Comparison of ENCODE assay signal across 9 mouse cellular contexts in genomic region chr2:158047903-158048302, GRCm38 (mm10). TPM values are rescaled to one million over a fixed set of nuclear protein-coding genes. Genes with fewer than 3 reads are reported as not detected.
DNase-seq lines count a peak whose midpoint lies in the region; ATAC-seq lines count a peak whose summit lies in the region.
"Had no signal": no experiment of that assay in that cellular context is flagged by ENCODE, and none has a peak within 500 bp of the region (broad histone marks: within the 10 kb centered on the region; RNA-seq: fewer than 3 reads in every experiment).

No protein-coding gene starts in this region.

- H3K9me3 ChIP-seq in kidney, embryonic 15.5 days (replicated peaks), result no peaks in the 10 kb centered on the region
- H3K9me3 ChIP-seq in neural tube, embryonic 11.5 days (ENCODE audit: control insufficient read depth, low read length), result no peaks in the 10 kb centered on the region

- 66% methylated on average over 3 of the region's 3 CpGs for WGBS in kidney, embryonic 15.5 days
- 74% methylated on average over 3 of the region's 3 CpGs for WGBS in neural tube, embryonic 11.5 days

- peaks cover 86% of the 10 kb centered on the region for H3K36me3 ChIP-seq in kidney, embryonic 15.5 days
- H3K36me3 ChIP-seq in neural tube, embryonic 11.5 days (ENCODE audit: control insufficient read depth, insufficient read depth, low read length), result peaks cover 7% of the 10 kb centered on the region

- peak; percentile 65 for DNase-seq in kidney, adult 18-20 months
- DNase-seq in ES-CJ7 (ENCODE audit: low read depth, low spot score), result peak; percentile 73
- peak; percentile 78 for DNase-seq in c-Kit-positive CD71-positive TER-119-negative erythroid progenitor cells, embryonic 14.5 days (ENCODE audit: low read depth)
- peak; percentile 59 for DNase-seq in forelimb bud, embryonic 11.5 days (ENCODE audit: low read depth, low spot score)
- DNase-seq in left cerebral cortex, postnatal 25 days (ENCODE audit: low spot score in 2 of 2), result peak; percentile 35 to 48
- peak; percentile 55 for DNase-seq in neural tube, embryonic 11.5 days (ENCODE audit: low spot score)

- H3K27me3 ChIP-seq in kidney, embryonic 15.5 days, result no peaks in the 10 kb centered on the region
- H3K27me3 ChIP-seq in neural tube, embryonic 11.5 days (ENCODE audit: control insufficient read depth, insufficient read depth, low read length), result no peaks in the 10 kb centered on the region

- intact Hi-C loops in left cerebral cortex, postnatal 25 days (cut with DNase I), result loop anchor here (1.0 kb wide), 1 partner anchor 156 kb away; no protein-coding TSS in a partner anchor

- no peak overlapping the region for H3K4me3 ChIP-seq in kidney, embryonic 15.5 days (replicated peaks)
- no peak overlapping the region for H3K4me3 ChIP-seq in neural tube, embryonic 11.5 days (ENCODE audit: low read depth, low read length)

- no peak overlapping the region for H3K4me2 ChIP-seq in kidney, embryonic 15.5 days
- H3K4me2 ChIP-seq in neural tube, embryonic 11.5 days (ENCODE audit: low read depth), result no peak overlapping the region

- H3K27ac ChIP-seq in kidney, embryonic 15.5 days, result no peak overlapping the region
- no peak overlapping the region for H3K27ac ChIP-seq in neural tube, embryonic 11.5 days (ENCODE audit: low read depth, low read length)
- H3K27ac ChIP-seq: macrophage had no signal

- H3K4me1 ChIP-seq in kidney, embryonic 15.5 days, result no peaks in the 10 kb centered on the region
- no peaks in the 10 kb centered on the region for H3K4me1 ChIP-seq in neural tube, embryonic 11.5 days (ENCODE audit: control insufficient read depth, insufficient read depth, low read length)

- ATAC-seq in kidney, embryonic 15.5 days (replicated peaks; ENCODE audit: low FRiP score), result no peak
- ATAC-seq in neural tube, embryonic 11.5 days (ENCODE audit: insufficient read depth, low FRiP score, low TSS enrichment), result no peak
- ATAC-seq in inflammation-experienced regulatory T-cells, adult 6 months, result no peak

- no peak overlapping the region for H3K9ac ChIP-seq in kidney, embryonic 15.5 days
- no peak overlapping the region for H3K9ac ChIP-seq in neural tube, embryonic 11.5 days (ENCODE audit: low read length)

RNA-seq across cellular contexts. Expression of gene Rprd1b, which starts 19.6 kb away (rescaled TPM):
- 44.8 and 48.9 TPM in 2 replicates for polyA plus RNA-seq in kidney, embryonic 15.5 days (2015; fragmentation: Nextera tagmentation; extraction: Ambion mirVana)
- 10 to 100 TPM; 38.5 to 45.4 TPM for total RNA-seq in left cerebral cortex, postnatal 25 days (2021)
- 56.9 and 58.8 TPM in 2 replicates for polyA plus RNA-seq in neural tube, embryonic 11.5 days (2014; fragmentation: Nextera tagmentation; extraction: Ambion mirVana)
- 10 to 100 TPM; 19.4 to 23.4 (median 21.2) TPM for polyA plus RNA-seq in inflammation-experienced regulatory T-cells, adult 6 months (2017; shearing (Covaris generic))

RNA-seq across cellular contexts. Expression of gene Tti1, which starts 19.7 kb away (rescaled TPM):
- 28.1 and 29.8 TPM in 2 replicates for polyA plus RNA-seq in kidney, embryonic 15.5 days (2015; fragmentation: Nextera tagmentation; extraction: Ambion mirVana)
- 10 to 100 TPM; 20.3 to 21.0 TPM for total RNA-seq in left cerebral cortex, postnatal 25 days (2021)
- polyA plus RNA-seq in neural tube, embryonic 11.5 days (2014; fragmentation: Nextera tagmentation; extraction: Ambion mirVana), result 25.6 and 28.7 TPM in 2 replicates
- 10 to 100 TPM; 23.8 to 32.0 (median 26.2) TPM for polyA plus RNA-seq in inflammation-experienced regulatory T-cells, adult 6 months (2017; shearing (Covaris generic))
